Mouse (Mus musculus) Patski (cell line): ENCODE results near the gene Gm20388. TPM values are rescaled to one million over a fixed set of nuclear protein-coding genes. Genes with fewer than 3 reads are reported as not detected.

Source experiments
- ATAC-seq: fragments of 100-300 bp; one replicate; pipeline ENCODE4 v1.8.0; 2021
- CTCF ChIA-PET: fragments of 350-600 bp; sonication (Branson Sonifier 250); formaldehyde crosslinking; loops from one replicate; lab custom pipeline; 2022; ENCODE audit warnings: inconsistent platforms; lab: Charles Lee
- POLR2A ChIA-PET: fragments of 350-600 bp; sonication (Branson Sonifier 250); formaldehyde crosslinking; loops from one replicate; lab custom pipeline; 2022; ENCODE audit warnings: antibody characterized with exemption, inconsistent platforms; lab: Charles Lee
- DNase-seq: peaks from one replicate; pipeline ENCODE4 v3.0.0-alpha.2; 2011; ENCODE audit warnings: low read depth, low spot score
- H3K27me3 ChIP-seq: fragments of 371-371 bp; one replicate; pipeline ENCODE4 v1.5.1; 2021
- CTCF ChIP-seq: fragments of 100-300 bp; IDR thresholded peaks from one replicate; pipeline ENCODE4 v1.5.1; 2021
- in situ Hi-C: fragments of 300-500 bp; cut with MboI; formaldehyde crosslinking; loops from 3 replicates; pipeline ENCODE4 v1.11.1; 2018; ENCODE audit warnings: low pct_unique_long_range_greater_than_20kb, mixed read lengths
- polyA plus RNA-seq: library from polyadenylated mRNA; unstranded; gene quantifications from one replicate; pipeline ENCODE4 v1.2.3, GENCODE M21; 2021

Gm20388 gene
- polyA plus RNA-seq, 1 experiment from 2014 or later: 86.7 TPM

DNA sequence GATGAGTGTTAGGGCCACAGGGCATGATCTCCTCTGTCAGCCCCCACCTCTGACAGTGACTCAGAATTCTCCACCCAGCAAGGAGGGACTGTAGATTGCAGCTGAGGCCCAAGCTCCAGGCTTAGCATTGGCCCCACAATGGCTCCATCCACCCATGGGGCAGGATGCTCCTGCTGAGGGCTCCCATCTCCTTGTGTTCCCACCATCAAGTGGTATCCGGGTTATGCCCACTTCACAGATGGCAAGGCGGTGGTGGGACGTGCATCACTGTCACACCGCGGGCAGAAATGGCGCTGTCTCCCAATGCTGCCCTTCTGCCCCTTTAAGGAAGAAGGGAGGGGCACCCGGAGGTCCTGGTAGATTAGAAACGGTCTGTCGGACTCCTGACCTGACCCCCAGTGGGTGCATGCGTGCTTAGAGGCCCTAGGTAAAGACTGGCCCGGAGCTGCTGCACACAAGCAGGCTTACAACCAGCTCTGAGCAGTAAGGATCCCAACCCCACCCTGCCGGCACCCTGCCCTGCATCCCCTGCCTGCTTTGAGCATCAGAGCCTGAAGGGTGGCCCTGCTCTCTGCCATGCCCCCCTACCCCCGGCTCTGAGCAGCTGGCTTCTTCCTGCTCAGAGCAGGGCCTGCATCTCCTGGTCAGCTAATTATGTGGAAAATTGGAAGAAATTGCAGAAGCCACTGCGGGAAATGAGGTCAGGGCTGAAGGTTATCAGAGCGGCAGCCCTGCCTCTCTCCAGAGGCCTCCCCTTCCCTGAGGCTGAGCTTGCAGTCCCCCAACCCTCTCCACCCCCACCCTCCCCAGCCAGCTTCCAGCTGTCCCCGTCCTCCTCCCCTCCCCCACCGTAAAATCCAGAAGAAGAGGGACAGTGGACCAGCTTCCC is 384.6 kb downstream of the Gm20388 start:
- no peak for TF ChIP-seq CTCF
- no peak for DNase-seq
- POLR2A ChIA-PET: no interaction called here
- in situ Hi-C loops: no loop called here
- no peaks in the 10 kb centered on the region for H3K27me3 ChIP-seq
- CTCF ChIA-PET: interaction anchor here (1.2 to 2.3 kb wide), 2 partner anchors 14 to 24 kb away, joined by 4 to 7 read pairs; no protein-coding TSS in a partner anchor
- ATAC-seq: no peak

- H3K27me3 ChIP-seq: no peaks in the 10 kb centered on the region
- POLR2A ChIA-PET: interaction anchor here (0.7 kb wide), 1 partner anchor 11 kb away, joined by 4 read pairs; no protein-coding TSS in a partner anchor
- TF ChIP-seq CTCF: no peak
These were observed 386.4 kb downstream of the Gm20388 start for GRCm38 (mm10) chr8:120297000-120297399.

DNA sequence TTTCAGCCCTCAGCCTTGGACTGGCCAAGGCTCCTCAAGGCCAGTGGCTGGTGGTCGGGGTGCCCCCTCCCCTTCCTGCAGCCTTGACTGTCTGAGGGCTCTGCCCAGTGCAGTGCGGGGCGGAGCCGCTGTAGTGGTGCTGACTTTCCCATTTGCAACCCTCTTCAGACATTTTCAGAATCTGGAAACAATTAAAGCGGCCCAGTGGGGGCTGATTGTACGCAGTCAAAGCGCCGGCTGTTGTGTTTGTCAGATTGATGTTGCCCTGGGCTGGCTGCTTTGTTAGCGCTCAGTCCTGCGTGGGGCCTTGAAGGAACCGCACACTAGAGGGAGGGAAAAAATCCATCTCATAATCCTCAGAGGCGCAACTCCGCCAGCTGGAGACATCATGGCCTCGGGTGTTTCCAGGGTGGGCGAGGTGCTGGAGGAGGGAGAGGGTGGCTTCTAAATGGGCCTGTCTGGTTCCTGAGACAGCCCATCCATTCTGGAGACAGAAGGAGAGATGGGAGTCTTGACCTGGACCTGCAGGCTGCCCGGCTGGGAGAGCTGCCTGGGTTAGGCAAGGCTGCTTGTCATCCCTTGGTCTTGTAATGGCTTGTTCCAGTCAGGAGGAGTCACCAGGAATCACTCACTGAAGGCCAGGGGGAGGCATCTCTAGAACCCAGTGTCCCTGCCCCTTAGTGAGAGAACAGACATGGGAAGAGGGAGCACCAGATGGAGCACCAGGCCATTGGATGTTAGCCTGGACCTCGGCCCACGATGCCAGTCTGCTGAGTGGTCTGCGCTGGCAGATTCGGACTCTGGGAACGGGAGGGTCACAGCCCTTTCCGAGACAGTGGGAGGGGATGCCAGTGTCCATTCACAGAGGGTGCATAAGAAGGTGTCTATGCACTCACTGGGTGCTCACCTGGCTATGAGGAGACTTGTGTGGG is 388.2 kb downstream of the Gm20388 start:
- no peaks in the 10 kb centered on the region for H3K27me3 ChIP-seq
- no peak for TF ChIP-seq CTCF
- in situ Hi-C loops: no loop called here
- ATAC-seq (no peak), DNase-seq (no peak)
- POLR2A ChIA-PET: no interaction called here
- CTCF ChIA-PET: interaction anchor here (4.1 to 4.7 kb wide), 2 partner anchors 10 to 19 kb away, joined by 18 to 49 read pairs; no protein-coding TSS in a partner anchor

More at GRCm38 (mm10) chr8:120297000-120297399, 386.4 kb downstream of the Gm20388 start:
- CTCF ChIA-PET: interaction anchor here (1.2 kb wide), 1 partner anchor 9 kb away, joined by 4 read pairs; no protein-coding TSS in a partner anchor
- DNase-seq (no peak), ATAC-seq (no peak)
- in situ Hi-C loops: no loop called here

DNA sequence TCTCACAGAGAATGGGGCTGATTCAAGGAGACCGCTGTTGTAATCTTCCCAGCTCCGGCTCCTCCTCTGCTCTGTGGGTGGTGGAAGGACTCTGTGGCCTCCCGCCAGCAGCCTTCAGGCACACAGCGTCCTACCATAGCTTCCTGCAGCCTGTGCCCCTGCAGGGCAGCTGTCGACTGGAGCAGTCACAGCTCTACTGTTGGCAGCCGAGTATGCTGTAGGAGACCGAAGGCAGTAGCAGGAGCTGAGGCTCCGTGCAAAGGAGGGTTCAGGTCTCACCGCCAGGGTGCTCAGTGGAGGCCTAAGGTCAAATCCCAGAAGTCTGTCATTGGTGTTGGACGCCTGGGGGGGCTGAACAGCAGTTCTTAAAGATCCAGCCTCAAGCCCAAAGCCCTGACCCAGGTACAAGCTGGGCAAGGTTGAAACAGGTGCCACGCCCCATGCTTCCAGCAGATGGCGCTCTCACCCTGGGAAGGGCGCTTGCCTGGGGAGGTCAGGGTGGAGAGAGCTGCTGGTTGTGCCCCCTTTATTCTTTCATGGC is 390.0 kb downstream of the Gm20388 start:
- TF ChIP-seq CTCF: no peak
- in situ Hi-C loops: no loop called here
- DNase-seq: no peak
- peak; percentile 61 for ATAC-seq
- POLR2A ChIA-PET: interaction anchor here (1.2 kb wide), 1 partner anchor 22 kb away, joined by 3 read pairs; no protein-coding TSS in a partner anchor
- no peaks in the 10 kb centered on the region for H3K27me3 ChIP-seq
- CTCF ChIA-PET: interaction anchor here (0.7 to 4.7 kb wide), 15 partner anchors 9 to 263 kb away, joined by 3 to 49 read pairs (median 4); partner anchors contain the start of gene Fam92b

GRCm38 (mm10) chr8:120302941-120303675 is 392.5 kb downstream of the Gm20388 start:
- ATAC-seq (no peak), DNase-seq (no peak)
- ChIA-PET CTCF (interaction anchor here (1.5 to 4.1 kb wide), 2 partner anchors 14 to 16 kb away, joined by 6 to 18 read pairs; no protein-coding TSS in a partner anchor), POLR2A (no interaction called here)
- TF ChIP-seq CTCF: no peak
- no peaks in the 10 kb centered on the region for H3K27me3 ChIP-seq
- in situ Hi-C loops: no loop called here

DNA sequence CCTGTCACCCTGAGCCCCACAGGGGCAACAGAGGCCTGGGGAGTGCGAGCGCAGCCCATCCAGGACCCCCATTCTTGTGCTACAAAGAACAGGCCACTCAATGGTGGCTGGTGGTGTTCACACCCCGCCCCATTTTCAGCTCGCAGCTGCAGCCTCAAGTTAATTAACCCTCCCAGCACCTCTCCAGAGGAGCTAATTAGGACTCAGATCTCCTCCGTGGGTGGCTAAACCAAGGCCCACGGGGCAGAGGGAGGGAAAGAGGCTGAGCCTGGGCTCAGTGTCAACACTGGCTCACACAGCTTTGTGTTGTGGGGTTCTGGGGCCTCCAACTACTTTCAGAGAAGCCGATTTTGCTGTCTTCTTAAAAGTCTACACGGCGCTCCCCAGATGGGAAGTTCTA is 393.5 kb downstream of the Gm20388 start:
- in situ Hi-C loops: no loop called here
- H3K27me3 ChIP-seq: no peaks in the 10 kb centered on the region
- no peak for TF ChIP-seq CTCF
- ChIA-PET POLR2A (no interaction called here), CTCF (interaction anchor here (1.5 kb wide), 1 partner anchor 15 kb away, joined by 6 read pairs; no protein-coding TSS in a partner anchor)
- ATAC-seq (no peak), DNase-seq (no peak)

GRCm38 (mm10) chr8:120305800-120306385 is 395.3 kb downstream of the Gm20388 start:
- in situ Hi-C loops: no loop called here
- DNase-seq: peak; percentile 81
- TF ChIP-seq CTCF: no peak
- ATAC-seq: peak; percentile 9
- H3K27me3 ChIP-seq: no peaks in the 10 kb centered on the region
- CTCF ChIA-PET: interaction anchor here (1.2 to 1.5 kb wide), 2 partner anchors 13 to 17 kb away, joined by 4 to 11 read pairs; no protein-coding TSS in a partner anchor
- POLR2A ChIA-PET: no interaction called here

- CTCF ChIA-PET: interaction anchor here (2.3 kb wide), 1 partner anchor 12 kb away, joined by 11 read pairs; no protein-coding TSS in a partner anchor
- DNase-seq: no peak
- H3K27me3 ChIP-seq: no peaks in the 10 kb centered on the region
- POLR2A ChIA-PET: interaction anchor here (0.5 to 1.1 kb wide), 2 partner anchors 10 to 118 kb away, joined by 3 read pairs; no protein-coding TSS in a partner anchor
- in situ Hi-C loops: no loop called here
- no peak for ATAC-seq
- TF ChIP-seq CTCF: no peak
These were observed 396.5 kb downstream of the Gm20388 start for GRCm38 (mm10) chr8:120307103-120307502.
